Mouse (Mus musculus) bone marrow macrophage, adult 2 months (primary cell): Measurements from ENCODE around the gene Muc4. TPM values are rescaled to one million over a fixed set of nuclear protein-coding genes. Genes with fewer than 3 reads are reported as not detected.

Experiments used
- H3K27ac ChIP-seq: 2 replicates; pipeline ENCODE4 v1.5.1; 2012; ENCODE audit warnings: low read depth, low read length; ENCODE audit not compliant: insufficient read depth
- H3K4me1 ChIP-seq: 2 replicates; pipeline ENCODE4 v1.6.1; 2012; ENCODE audit warnings: low read length; ENCODE audit not compliant: control insufficient read depth, insufficient read depth
- H3K4me3 ChIP-seq: 2 replicates; pipeline ENCODE4 v1.5.1; 2012; ENCODE audit warnings: mild to moderate bottlenecking, low read length, moderate library complexity; ENCODE audit not compliant: insufficient read depth
- CTCF ChIP-seq: IDR thresholded peaks from 2 replicates; pipeline ENCODE4 v1.5.1; 2012; ENCODE audit warnings: low read depth, mild to moderate bottlenecking, low read length, moderate library complexity
- POLR2A ChIP-seq: IDR thresholded peaks from 2 replicates; pipeline ENCODE4 v1.6.1; 2012; ENCODE audit warnings: mild to moderate bottlenecking, low read depth, low read length, borderline replicate concordance
- polyA plus RNA-seq: library from polyadenylated mRNA; stranded (reverse); fragments of >200 nt; gene quantifications from 2 replicates; pipeline ENCODE4 v1.2.4, GENCODE M21; 2012; ENCODE audit not compliant: missing spikeins, insufficient read depth, insufficient read length

Muc4 gene
- polyA plus RNA-seq, 1 experiment = not detected

DNA sequence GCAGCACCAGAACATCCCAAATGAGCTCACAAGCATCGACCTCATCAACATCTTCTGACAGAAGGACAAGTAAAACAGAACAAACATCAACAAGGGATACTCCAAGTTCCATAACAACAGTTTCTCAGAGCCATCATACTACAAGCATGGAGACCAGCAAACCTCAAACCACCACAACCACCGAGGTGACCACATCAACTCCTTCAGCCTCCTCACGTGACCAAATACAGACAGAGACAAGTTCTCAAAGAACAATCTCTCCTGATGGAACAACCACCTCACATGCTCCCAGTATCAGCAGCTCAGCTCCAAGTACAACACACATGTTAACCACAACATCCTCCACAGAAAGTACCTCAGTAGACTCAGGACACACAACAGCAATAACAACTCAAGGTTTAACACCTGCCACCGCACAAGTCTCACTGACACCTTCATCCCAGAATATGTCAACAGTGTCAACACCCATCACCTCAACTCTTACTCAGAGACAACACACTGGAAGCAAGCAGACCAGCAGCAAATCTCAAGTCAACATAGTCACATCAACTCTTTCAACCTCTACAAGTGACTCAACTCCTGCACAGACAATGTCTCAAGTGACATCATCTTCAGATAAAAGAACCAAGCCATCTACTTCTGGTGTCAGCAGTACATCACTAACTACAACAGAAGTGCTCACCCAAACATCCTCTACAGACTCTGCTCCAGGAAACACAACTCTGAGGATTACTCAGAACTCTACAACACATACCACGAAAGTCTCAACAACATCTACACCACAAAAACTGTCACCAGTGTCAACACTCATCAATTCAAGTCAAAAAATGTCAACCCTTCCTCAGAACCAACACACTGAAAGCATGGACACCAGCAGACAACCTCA lies 14.8 kb downstream of the Muc4 start:
- no peak for TF ChIP-seq CTCF
- no peak for TF ChIP-seq POLR2A
- Histone ChIP-seq H3K27ac (no peak overlapping the region), H3K4me3 (no peak overlapping the region), H3K4me1 (peaks cover 4% of the 10 kb centered on the region)

GRCm38 (mm10) chr16:32764550-32764949 lies 28.9 kb downstream of the Muc4 start:
- Histone ChIP-seq H3K27ac (no peak overlapping the region), H3K4me3 (no peak overlapping the region), H3K4me1 (no peaks in the 10 kb centered on the region)
- TF ChIP-seq POLR2A (no peak), CTCF (no peak)

DNA sequence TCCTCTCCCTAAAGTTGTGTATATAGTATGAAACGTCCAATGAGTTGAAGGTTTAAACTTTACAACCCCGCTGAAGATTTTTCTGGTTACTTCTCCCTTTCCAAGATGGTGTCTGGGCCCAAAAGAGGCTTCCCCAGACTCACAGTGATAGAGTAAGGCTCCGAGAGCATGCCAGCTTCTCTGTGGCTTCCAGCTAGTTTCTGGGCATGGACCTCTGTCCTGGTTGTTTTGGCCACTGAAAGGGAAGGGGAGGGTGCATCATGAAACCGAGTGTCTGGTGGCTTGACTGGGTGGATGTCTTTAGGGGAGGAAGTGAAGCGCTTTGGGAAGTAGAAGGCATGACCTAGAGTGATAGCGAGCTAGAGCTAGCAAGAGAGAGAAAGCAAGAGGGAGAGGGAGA lies 29.3 kb downstream of the Muc4 start:
- Histone ChIP-seq H3K27ac (no peak overlapping the region), H3K4me1 (no peaks in the 10 kb centered on the region), H3K4me3 (no peak overlapping the region)
- TF ChIP-seq POLR2A (no peak), CTCF (no peak)

DNA sequence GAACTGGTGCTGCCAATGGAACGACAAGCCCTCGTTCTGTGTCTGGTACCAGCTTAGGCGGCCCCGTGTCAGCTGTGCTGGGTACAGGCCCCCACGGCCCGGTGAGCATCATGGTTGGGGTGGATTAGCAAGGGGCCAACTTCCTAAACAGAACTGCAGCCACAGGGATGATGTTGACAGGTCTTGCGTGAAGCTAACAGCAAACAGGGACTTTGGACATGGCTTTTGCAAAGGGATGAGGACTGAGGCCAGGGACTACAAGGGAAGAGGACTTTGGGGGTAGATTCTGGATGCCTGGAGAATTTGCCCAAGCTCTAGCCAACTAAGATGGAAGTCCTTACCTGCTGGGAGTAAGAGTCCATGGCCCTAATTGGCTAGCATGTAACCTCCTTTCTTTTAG lies 31.2 kb downstream of the Muc4 start:
- TF ChIP-seq CTCF = no peak
- no peak for TF ChIP-seq POLR2A
- Histone ChIP-seq H3K4me1 (no peaks in the 10 kb centered on the region), H3K4me3 (no peak overlapping the region), H3K27ac (no peak overlapping the region)

DNA sequence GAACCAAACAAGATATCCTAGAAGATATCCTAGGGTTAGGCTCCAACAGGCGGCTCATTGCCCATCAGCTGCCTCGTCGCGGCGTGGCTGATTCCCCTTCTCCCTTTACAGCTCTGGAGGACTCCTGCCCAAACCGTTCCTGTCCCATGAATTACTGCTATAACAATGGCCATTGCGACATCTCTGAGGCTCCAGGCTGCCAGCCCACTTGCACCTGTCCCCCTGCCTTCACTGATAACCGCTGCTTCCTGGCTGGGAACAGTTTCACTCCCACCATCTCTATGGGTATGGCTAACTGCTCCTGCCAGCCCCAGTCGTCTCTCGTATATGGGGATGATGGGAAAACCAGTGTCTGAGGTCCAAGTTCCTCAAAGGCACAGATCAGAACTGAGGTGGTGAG lies 41.0 kb downstream of the Muc4 start:
- no peaks in the 10 kb centered on the region for H3K4me1 ChIP-seq
- no peak overlapping the region for H3K4me3 ChIP-seq
- TF ChIP-seq CTCF (no peak), POLR2A (no peak)
- no peak overlapping the region for H3K27ac ChIP-seq

DNA sequence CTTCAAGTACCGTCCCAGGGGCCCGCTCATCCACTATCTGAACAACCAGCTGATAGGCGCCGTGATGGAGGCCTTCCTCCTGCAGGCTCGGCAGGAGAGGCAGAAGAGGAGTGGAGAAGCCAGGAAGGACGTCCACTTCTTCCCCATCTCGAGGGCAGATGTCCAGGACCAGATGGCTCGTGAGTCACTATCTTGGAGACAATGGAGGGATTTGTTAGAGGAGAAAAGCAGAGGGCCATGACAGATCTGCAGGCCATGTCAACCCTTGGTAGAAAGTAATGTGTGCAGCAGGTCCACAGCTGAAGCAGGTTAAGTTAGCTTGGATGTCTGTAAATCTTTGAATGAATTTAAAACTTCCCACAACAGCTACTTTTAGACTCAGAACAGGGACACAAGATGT lies 43.3 kb downstream of the Muc4 start:
- no peak overlapping the region for H3K4me3 ChIP-seq

DNA sequence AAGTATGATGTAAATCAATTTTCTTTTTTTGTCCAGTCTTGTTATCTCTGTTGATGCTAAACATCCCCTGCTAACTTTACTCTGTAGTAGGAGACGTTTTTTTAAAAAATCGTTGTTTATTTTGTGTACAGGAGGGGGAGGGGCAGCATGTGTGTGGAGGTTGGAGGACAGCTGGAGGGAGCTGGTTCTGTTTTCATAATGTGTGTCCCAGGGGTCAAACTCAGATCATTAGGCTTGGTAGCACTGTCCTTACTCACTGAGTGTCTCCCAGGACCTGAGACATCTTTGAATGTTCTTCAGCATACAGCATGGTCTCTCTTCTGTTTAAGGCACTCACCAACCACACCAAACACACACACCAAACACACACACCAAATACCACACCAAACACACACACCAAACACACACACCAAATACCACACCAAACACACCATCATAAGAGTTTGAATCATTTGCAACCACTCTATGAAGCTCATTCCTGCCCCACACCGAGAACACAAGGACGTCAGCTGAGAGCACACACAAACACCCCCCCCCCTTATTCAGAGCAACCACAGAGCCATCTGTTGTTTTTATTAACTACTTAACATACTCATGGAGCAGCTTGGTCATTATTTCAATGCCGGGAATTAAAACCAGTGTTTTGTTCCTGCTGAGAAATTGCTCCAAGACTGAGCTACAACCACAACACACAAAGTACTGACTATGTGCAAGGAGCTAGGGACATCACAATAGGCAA lies 47.8 kb downstream of the Muc4 start:
- TF ChIP-seq POLR2A (no peak), CTCF (no peak)
- no peak overlapping the region for H3K4me3 ChIP-seq
- H3K4me1 ChIP-seq = no peaks in the 10 kb centered on the region
- H3K27ac ChIP-seq = no peak overlapping the region

More for the DNA sequence above, 43.3 kb downstream of the Muc4 start:
- Histone ChIP-seq H3K4me1 (no peaks in the 10 kb centered on the region), H3K27ac (no peak overlapping the region)
- TF ChIP-seq CTCF (no peak), POLR2A (no peak)

- H3K4me1 ChIP-seq = no peaks in the 10 kb centered on the region
- H3K27ac ChIP-seq = no peak overlapping the region
- no peak overlapping the region for H3K4me3 ChIP-seq
- TF ChIP-seq POLR2A = no peak
- TF ChIP-seq CTCF = no peak
These were observed 49.2 kb downstream of the Muc4 start for GRCm38 (mm10) chr16:32784840-32785239.

DNA sequence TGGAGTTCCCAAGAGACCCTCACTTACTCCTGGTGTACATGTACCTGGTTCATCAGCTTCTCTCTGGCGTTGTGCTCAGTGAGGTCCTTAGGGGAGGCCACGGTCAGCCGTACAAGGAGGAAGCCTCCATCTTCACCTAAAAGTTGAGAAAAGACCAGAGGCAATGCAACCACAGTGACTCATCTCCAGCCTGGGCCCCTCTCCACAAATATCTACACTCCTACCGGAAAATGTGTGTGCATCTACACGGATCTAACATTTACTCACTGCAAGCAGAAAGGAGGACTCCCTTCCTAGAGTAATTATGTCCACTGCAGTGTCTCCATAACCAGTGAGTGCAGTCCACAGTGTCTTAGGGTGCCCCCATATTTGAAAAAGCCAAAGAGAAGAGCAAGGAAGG lies 54.4 kb downstream of the Muc4 start:
- Histone ChIP-seq H3K4me1 (no peaks in the 10 kb centered on the region), H3K4me3 (no peak overlapping the region), H3K27ac (no peak overlapping the region)
- TF ChIP-seq CTCF (no peak), POLR2A (no peak)

- TF ChIP-seq POLR2A (no peak), CTCF (no peak)
- Histone ChIP-seq H3K27ac (no peak overlapping the region), H3K4me1 (peaks cover 4% of the 10 kb centered on the region; the same call in 1 of the 2 replicates), H3K4me3 (no peak overlapping the region)
These were observed 59.5 kb downstream of the Muc4 start for GRCm38 (mm10) chr16:32795177-32795576.
